ENCODE assay signal across 8 mouse cellular contexts in the genomic region with DNA sequence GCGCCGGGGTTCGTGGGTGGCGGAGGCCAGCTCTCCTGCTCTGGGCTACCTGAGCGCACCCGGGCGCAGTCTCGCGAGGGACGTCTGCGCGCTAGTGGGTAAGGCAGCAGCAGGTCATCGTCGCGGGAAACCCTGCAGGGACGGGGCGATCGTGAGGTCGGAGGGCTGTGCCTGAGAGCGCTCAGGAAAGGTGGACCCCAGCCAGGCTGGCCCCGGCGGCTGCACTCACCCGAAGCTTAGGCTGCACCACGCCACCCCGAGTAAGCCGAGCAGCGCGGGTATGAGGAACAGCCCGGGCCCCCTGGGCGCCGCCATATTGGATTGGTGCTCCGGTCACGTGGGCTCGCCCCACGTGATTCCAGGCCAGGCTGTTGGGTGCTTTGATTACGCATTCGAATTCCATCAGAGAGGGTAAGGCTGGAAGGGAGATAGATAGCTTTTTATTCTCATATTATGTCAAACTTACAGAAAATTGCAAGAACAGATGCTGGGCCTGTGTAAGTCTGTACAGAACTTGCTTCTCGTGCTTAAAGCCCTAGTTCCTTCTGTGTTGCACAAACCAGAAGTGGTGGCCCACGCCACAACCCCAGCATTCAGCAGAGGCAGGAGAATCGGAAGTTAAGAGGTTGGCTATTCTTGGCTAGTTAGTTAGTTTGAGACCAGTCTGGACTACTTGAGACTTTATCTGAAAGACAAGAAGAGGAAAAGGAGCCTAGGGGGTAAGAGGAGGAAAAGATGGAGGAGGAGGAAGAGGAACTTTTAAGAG. TPM values are rescaled to one million over a fixed set of nuclear protein-coding genes. Genes with fewer than 3 reads are reported as not detected.
A peak's percentile ranks its signal among the peaks of the same experiment; 100 is the strongest.
DNase-seq lines count a peak whose midpoint lies in the region; ATAC-seq lines count a peak whose summit lies in the region.

A gene (minus strand): TSS at position 345 of the 766 bp plus-strand sequence.

- H3K4me3 ChIP-seq in intestine, embryonic 14.5 days (ENCODE audit: low read depth, low read length): peak within 1 kb of the TSS; percentile 86

- ATAC-seq in intestine, embryonic 14.5 days (replicated peaks; ENCODE audit: low FRiP score, low TSS enrichment, low read depth): peak; percentile 91
- ATAC-seq in megakaryocyte progenitor cell, adult 5-6 weeks (replicated peaks; ENCODE audit: poor library complexity): peak; percentile 83

- peaks cover 7% of the 10 kb centered on the region for H3K4me1 ChIP-seq in intestine, embryonic 14.5 days (replicated peaks; ENCODE audit: control insufficient read depth, insufficient read depth, low read length)

- H3K4me2 ChIP-seq in intestine, embryonic 14.5 days (ENCODE audit: low read length): peak within 1 kb of the TSS; percentile 97

- whole genome bisulfite sequencing in intestine, embryonic 14.5 days: 4% methylated on average over 40 of the region's 40 CpGs

- peaks cover 6% of the 10 kb centered on the region; the same call in 1 of the 2 replicates for H3K36me3 ChIP-seq in intestine, embryonic 14.5 days (ENCODE audit: control insufficient read depth, insufficient read depth, low read length)

- H3K27ac ChIP-seq in intestine, embryonic 14.5 days (ENCODE audit: low read depth): no peak within 1 kb of the TSS

- intact Hi-C loops in gastrocnemius, postnatal 36 days (cut with DNase I): loop anchor here (5.0 kb wide), 1 partner anchor 38 kb away; no protein-coding TSS in a partner anchor
- intact Hi-C loops in left cerebral cortex, postnatal 10 days (cut with DNase I): loop anchor here (5.0 to 10.0 kb wide), 2 partner anchors 38 to 261 kb away; no protein-coding TSS in a partner anchor

- H3K9me3 ChIP-seq in intestine, embryonic 14.5 days (ENCODE audit: control insufficient read depth, low read length): no peaks in the 10 kb centered on the region

- no peaks in the 10 kb centered on the region for H3K27me3 ChIP-seq in intestine, embryonic 14.5 days (replicated peaks; ENCODE audit: control insufficient read depth, insufficient read depth, low read length)

- peak; percentile 70 for DNase-seq in adrenal gland, adult 8-10 months
- DNase-seq in embryo, embryonic 11.5 days (ENCODE audit: low read depth, low spot score): peak; percentile 82
- DNase-seq in gastrocnemius, postnatal 36 days: peak; percentile 58 to 75
- peak; percentile 89 for DNase-seq in intestine, embryonic 14.5 days (ENCODE audit: low spot score)
- DNase-seq in left cerebral cortex, postnatal 10 days (ENCODE audit: extremely low spot score in 1 of 2, low spot score in 2 of 2): peak; percentile 79 to 89
- peak; percentile 84 for DNase-seq in right cerebral cortex, postnatal 14 days
- peak; percentile 68 to 79 for DNase-seq in urinary bladder, postnatal 36 days (ENCODE audit: low spot score in 2 of 2)

- peak within 1 kb of the TSS; percentile 58 for H3K9ac ChIP-seq in intestine, embryonic 14.5 days (ENCODE audit: low read length)

RNA-seq across cellular contexts. Expression of the gene that starts here (rescaled TPM):
- total RNA-seq in adrenal gland, adult 8-10 months (2022): 10 to 100 TPM; 28.2 to 37.9 (median 33.4) TPM
- total RNA-seq in gastrocnemius, postnatal 36 days (2021): 1 to 10 TPM; 6.5 to 6.7 TPM
- polyA plus RNA-seq in intestine, embryonic 14.5 days (2014; fragmentation: Nextera tagmentation; extraction: Ambion mirVana): 18.5 and 20.0 TPM in 2 replicates
- total RNA-seq in left cerebral cortex, postnatal 10 days (2021): 10 to 100 TPM in 1 of 2 experiments, 1 to 10 TPM in 1; 7.4 to 10.1 TPM
- total RNA-seq in megakaryocyte progenitor cell, adult 5-6 weeks (2015): 35.2 and 38.6 TPM in 2 replicates
- total RNA-seq in megakaryocyte progenitor cell, adult 5-6 weeks (2017): 47.9 and 82.1 TPM in 2 replicates
